Mouse (Mus musculus): ENCODE results near the gene Lat.

- TF ChIP-seq CTCF (IDR thresholded peaks at IDR 0.05) (no peak), EP300 (IDR thresholded peaks at IDR 0.05; ENCODE audit: insufficient read depth, low read depth, low read length) (no peak)
Observed at GRCm38 (mm10) chr7:126314273-126314672, 55.1 kb downstream of the Lat start.
